Mouse (Mus musculus): ENCODE results near the gene Slc30a7.

The Slc30a7 gene

GRCm38 (mm10) chr3:115992103-115992502 is 15.1 kb downstream of the Slc30a7 start:
- DNase-seq (ENCODE audit: low spot score): no peak

DNA sequence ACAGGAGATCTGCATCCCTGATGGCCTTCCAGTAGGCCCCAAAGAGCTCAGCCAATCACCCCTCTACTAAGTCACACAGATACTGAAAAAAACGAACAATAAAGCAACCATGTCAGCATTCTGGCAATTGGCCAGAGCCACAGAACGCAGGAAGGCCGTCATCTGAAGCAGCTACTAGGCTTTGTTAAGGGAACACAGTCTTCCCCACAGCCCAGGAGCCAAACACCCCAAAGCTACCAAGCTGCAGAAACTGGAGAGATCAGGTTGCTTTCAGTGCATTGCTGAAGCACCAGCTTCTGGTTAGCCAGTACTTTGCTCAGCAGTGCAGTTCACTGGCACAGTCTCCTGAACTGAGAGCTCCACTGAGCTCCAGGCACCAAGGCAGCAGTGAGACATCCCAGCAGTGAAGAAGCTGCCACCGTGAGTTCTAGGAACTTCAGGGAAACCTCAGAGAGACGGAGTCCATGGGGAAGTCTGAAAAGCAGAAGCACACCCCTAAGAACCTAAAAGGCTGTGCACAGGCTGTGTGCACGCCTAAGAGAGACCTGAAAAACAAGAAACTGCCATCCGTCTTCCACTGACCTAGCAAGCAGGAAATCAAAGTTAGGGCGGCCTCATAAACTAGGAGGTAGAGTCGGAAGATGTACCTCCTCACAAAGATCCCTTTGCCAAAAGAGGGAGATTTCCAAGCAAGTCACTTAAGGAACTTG is 21.9 kb downstream of the Slc30a7 start:
- no peak for DNase-seq (ENCODE audit: low spot score)

DNA sequence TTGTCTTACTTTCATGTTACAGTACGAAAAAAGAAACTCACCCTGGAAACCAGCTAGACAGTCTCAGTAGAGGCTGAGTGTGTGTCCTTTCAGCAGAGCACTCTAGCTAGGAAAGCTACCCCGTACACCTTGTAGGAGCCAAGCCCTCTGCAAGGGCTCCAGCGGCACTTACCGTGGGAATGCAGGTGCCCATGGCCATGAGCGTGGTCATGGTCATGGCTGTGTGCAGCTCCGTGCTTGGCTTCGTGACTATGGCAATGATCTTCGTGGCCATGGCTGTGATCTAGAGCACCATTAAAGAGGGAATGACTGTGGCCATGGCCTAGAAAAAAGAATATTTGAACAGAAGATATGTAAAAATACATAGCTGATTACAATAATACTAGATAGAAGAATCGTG is 22.6 kb downstream of the Slc30a7 start:
- DNase-seq (ENCODE audit: low spot score): no peak

DNA sequence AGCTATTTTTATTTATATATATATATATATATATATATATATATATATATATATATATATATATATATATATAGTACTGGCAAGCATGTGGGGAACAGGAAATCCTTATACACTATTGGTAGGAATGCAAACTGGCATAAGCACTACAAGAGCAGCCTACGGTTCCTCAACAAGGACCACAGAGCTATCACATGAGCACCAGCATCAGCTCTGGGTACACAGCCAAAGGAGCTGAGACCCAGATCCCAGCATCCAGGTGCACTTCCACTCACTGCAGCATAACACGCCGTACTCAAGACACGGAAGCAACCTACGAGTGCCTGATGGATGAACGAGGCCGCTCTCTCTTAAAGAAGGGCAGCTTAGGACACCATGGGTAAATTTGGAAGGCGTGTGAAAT is 24.0 kb downstream of the Slc30a7 start:
- DNase-seq (ENCODE audit: low spot score): no peak

- no peak for DNase-seq (ENCODE audit: low spot score)
Measured at GRCm38 (mm10) chr3:115979000-115979399, 28.2 kb downstream of the Slc30a7 start.

- DNase-seq (ENCODE audit: low spot score): no peak
Measured at GRCm38 (mm10) chr3:115974995-115975394, 32.2 kb downstream of the Slc30a7 start.

DNA sequence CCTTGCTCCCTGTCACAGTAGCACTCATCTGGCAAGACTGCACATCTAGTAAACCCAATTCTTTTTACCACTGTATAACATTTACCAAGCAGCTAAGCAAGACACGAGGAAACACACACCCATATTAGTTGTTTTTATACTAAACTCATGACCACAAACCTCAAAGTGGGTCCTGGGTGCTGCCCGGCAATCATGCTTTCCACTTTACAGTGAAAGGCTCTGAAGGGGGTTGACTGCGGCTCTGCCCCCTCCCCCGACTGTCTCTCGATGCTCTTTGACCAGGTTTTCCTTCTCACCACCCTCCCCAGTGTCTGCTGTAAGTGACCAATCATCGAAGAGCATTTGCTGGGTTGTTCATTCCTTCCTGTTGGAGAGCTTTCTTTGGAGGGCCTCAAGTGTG is 33.0 kb downstream of the Slc30a7 start:
- DNase-seq (ENCODE audit: low spot score): no peak

GRCm38 (mm10) chr3:115971891-115972646 is 35.1 kb downstream of the Slc30a7 start:
- no peak for DNase-seq (ENCODE audit: low spot score)

DNA sequence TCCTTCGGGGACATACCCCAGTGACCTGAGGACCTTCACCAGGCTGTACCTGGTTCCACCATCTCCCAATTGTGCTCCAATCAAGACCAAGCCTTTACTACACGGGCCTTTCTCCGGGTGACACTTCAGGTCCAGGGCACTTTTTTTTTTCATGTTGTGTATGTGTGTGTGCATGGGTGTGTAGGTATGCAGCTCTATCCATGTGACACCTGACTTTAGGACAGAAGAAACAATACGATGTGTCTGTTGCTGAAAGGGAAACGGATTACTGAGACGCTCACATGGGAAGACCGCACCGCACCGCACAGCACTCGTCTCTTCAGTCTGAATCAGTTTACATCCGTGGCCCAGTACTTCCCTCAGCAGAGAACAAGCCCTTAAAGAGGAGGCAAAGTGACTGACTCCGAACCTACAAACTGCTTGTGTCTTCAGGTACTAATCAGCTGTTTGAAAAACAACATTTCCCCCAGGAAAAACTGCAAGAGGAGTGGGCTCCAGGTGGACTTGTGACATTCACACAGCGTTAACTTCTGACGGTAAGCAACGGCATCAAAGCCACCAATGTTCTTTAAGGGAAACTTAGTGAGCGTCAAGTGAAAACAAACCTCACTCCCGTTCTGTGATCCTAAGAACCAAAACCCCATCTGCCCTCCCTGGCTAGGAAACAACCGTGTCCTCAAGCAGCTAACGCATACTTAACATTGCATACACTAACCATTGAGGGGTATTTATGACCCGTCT is 36.0 kb downstream of the Slc30a7 start:
- DNase-seq (ENCODE audit: low spot score): no peak

DNA sequence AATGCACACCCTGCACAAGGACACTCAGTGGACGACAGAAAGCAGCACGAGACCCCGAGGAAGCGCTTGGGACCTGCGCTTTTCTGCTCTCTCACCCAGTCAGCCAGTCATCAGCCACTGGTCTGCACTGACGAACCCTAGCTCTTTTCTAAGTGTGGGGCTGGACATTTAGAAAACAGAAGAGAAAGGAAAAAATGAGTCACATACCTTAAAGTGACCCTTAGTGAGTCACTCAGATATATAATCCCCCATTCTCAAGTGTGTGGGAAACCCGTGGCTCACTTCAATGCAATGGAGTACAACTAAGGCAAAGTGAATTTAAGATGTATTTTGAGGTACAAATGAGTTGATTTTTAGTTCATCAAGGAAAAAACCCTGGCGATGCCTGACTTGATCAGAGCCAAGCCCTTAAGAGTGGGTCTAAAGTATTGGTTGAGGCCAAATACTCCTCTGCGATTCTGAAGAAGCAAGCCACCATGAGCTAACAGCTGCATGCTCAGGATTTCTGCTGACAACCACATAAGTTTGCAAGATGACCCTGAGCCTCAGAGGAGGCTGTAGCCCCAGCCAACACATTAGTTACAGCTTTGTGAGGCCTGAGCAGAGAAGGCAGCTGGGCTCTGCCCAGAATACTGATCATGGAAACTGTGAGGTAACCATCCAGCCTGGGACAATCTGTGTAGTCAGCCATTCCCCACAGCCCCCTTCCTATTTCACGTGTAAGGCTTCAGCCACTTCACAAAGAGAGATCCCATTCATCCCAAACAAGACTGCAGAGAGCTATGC is 38.3 kb downstream of the Slc30a7 start:
- DNase-seq (ENCODE audit: low spot score): no peak

GRCm38 (mm10) chr3:115964071-115964470 is 43.1 kb downstream of the Slc30a7 start:
- no peak for DNase-seq (ENCODE audit: low spot score)

- DNase-seq (ENCODE audit: low spot score): no peak
Measured at GRCm38 (mm10) chr3:115963597-115963996, 43.6 kb downstream of the Slc30a7 start.

DNA sequence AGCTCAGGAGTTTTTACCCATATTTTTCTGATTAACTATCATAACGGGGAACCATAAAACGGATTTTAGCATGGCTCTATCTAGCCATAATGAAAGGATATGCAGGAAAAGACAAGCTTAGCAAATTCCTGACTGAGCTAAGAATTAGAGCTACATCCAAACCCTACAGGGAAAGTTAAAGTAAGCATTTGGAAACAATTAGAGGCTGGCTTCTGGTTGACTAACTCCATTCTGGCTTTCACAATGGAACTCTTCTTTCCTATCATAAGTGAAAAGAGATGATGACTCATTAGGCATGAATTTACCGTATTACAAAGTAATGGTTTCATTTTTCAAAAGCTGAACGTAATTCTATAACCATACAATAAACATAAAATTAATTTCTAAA is 45.2 kb downstream of the Slc30a7 start:
- no peak for DNase-seq (ENCODE audit: low spot score)

DNA sequence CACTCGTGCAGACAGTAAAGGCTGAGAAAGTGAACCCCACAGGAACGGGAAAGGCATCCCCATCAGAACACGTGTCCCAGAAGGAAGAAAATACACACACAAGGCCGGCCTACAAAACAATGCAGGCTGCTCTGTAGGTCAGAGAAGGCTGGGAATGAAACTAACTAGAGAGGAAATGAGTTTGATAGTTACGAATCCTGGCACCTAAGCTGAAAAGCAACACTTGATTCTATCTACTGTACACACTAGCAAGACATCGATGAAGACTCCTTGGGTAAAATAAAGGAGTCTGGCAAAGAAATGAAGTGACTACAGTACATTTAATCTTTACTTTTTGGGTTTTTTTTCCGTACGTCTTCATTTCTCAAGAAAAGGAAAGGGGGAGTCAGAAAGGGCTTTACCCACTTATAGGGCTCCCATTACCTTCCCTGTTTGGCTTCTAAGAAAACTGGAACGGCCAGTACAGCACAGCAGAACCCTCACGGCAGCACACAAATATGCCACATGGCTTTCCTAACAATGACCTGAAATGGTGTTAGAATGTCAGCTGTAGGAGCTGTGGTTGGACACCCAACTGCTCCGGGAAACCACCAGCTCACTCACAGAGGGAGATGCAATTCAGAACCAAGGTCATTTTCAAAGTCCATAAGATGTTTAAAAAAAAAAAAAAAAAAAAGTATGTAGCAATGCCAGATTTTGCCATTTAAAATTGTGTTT is 45.7 kb downstream of the Slc30a7 start:
- no peak for DNase-seq (ENCODE audit: low spot score)

GRCm38 (mm10) chr3:115957223-115957622 is 50.0 kb downstream of the Slc30a7 start:
- DNase-seq (ENCODE audit: low spot score): no peak

GRCm38 (mm10) chr3:115953088-115953487 is 54.1 kb downstream of the Slc30a7 start:
- DNase-seq (ENCODE audit: low spot score): no peak

DNA sequence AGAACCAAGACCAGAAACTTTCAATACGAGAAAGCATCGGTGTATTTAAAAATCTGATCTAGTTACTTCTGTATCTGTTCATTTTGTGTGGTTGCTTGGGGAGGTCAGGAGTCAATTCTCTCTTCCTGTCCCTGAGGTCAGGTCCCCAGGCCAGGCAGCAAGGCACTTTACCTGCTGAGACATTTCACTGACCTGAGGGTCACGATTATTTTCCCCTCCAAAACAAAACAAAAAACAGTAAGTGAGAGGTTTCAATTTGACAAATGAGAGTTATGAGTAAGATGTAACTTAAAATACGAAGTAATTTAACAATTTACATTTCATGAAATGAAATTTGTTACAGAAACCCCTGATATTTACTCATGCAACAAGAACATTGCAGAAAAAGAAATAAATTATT is 54.9 kb downstream of the Slc30a7 start:
- no peak for DNase-seq (ENCODE audit: low spot score)

DNA sequence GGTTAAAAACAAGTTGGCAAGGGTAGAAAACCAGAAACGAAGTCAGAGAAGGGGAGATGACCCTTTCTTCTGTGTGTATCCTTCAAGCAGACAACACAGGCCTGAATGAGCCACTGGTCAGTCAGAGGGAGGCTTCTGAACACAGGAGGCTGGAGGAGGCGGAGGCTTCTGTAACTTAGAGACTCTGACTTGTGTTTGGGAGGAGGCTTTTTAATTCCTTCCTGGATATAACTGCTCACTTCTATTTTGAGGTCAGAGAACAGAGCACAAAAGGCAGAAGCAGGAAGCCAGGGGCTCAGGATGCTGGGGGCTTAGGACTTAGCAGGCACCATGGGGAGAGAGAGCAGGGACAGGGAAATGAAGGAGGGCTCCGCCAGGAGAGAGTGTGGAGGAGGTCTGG is 56.0 kb downstream of the Slc30a7 start:
- DNase-seq (ENCODE audit: low spot score): no peak

DNA sequence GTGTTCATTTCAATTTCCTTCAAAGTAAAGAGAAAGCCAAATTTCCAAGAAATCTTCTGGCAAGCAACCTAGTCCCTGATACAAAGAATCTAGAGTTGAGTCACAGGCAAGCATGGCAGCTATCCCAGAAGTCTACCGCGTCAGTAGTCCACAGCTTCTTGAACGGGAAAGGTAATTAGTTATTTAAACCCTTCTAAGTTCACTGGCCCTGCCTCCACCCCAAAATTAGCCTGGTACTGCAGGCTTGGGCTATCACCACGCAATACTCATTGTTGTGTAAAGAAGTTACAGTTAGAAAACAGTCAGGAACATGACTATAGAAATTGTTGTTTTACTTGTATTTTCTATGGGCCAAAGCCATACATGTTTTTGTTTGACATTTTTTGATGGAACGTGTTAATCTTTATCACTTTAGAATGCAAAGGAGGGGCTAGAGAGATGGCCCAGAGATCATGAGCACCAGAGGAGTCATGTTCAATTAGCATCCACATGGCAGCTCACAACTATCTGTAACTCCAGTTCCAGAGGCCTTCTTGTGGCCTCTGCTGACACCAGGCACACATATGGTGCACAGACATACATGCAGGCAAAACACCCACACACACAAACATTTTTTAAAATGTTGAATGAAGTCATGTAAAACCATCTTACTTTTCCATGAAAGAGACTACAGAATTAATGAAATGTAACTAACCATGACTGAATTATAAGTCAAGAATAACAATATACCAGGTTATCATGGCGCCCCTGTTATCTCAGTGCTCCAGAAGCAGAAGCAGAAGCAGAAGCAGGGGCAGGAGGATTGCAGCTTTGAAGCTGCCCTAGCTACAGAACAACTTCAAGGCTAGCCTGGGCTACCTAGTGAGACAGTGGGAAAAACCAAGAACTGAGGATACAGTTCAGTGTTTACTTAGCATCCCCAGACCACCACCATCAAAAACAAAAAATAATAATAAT is 57.0 kb downstream of the Slc30a7 start:
- DNase-seq (ENCODE audit: low spot score): no peak

- DNase-seq (ENCODE audit: low spot score): no peak
Measured at GRCm38 (mm10) chr3:115949220-115949920, 57.8 kb downstream of the Slc30a7 start.
